Mouse (Mus musculus): Measurements from ENCODE around the gene Ecpas. TPM values are rescaled to one million over a fixed set of nuclear protein-coding genes. Genes with fewer than 3 reads are reported as not detected.
A peak's percentile ranks its signal among the peaks of the same experiment; 100 is the strongest.

Ecpas gene
- total RNA-seq, 4 experiments from 2014 or later = 142 to 177 (median 168) TPM

- peak; percentile 36 for DNase-seq
Measured at GRCm38 (mm10) chr4:58911069-58911830, 1.3 kb downstream of the Ecpas start.

- DNase-seq = no peak
Measured at GRCm38 (mm10) chr4:58910175-58911068, 2.1 kb downstream of the Ecpas start.

- DNase-seq = no peak
Measured at GRCm38 (mm10) chr4:58907453-58907852, 5.1 kb downstream of the Ecpas start.

- no peak for DNase-seq
Measured at GRCm38 (mm10) chr4:58898318-58898717, 14.2 kb downstream of the Ecpas start.

GRCm38 (mm10) chr4:58897436-58897835 lies 15.1 kb downstream of the Ecpas start:
- DNase-seq = no peak

GRCm38 (mm10) chr4:58894399-58894798 lies 18.1 kb downstream of the Ecpas start:
- no peak for DNase-seq

- no peak for DNase-seq
Measured at GRCm38 (mm10) chr4:58890035-58890782, 22.3 kb downstream of the Ecpas start.

GRCm38 (mm10) chr4:58888568-58888967 lies 24.0 kb downstream of the Ecpas start:
- no peak for DNase-seq

- DNase-seq = no peak
Measured at GRCm38 (mm10) chr4:58887626-58888025, 24.9 kb downstream of the Ecpas start.

- DNase-seq = no peak
Measured at GRCm38 (mm10) chr4:58886778-58887177, 25.8 kb downstream of the Ecpas start.

- no peak for DNase-seq
Measured at GRCm38 (mm10) chr4:58885341-58885740, 27.2 kb downstream of the Ecpas start.

GRCm38 (mm10) chr4:58883841-58884240 lies 28.7 kb downstream of the Ecpas start:
- no peak for DNase-seq

- DNase-seq = no peak
Measured at GRCm38 (mm10) chr4:58874373-58874772, 38.2 kb downstream of the Ecpas start.

- DNase-seq = peak; percentile 62
Measured at GRCm38 (mm10) chr4:58867242-58867641, 45.3 kb downstream of the Ecpas start.

- no peak for DNase-seq
Measured at GRCm38 (mm10) chr4:58832908-58833307, 79.6 kb downstream of the Ecpas start.

GRCm38 (mm10) chr4:58825921-58826320 lies 86.6 kb downstream of the Ecpas start:
- peak; percentile 47 for DNase-seq

- DNase-seq = no peak
Measured at GRCm38 (mm10) chr4:58787616-58788015, 124.9 kb downstream of the Ecpas start, which contains the start of gene Olfr267. TSS of gene Olfr267 (minus strand) at chr4:58787716.

- no peak for DNase-seq
Measured at GRCm38 (mm10) chr4:58786659-58787058, 125.9 kb downstream of the Ecpas start.

GRCm38 (mm10) chr4:58763417-58763816 lies 149.1 kb downstream of the Ecpas start:
- no peak for DNase-seq

- DNase-seq = no peak
Measured at GRCm38 (mm10) chr4:58749510-58749909, 163.0 kb downstream of the Ecpas start.

GRCm38 (mm10) chr4:58749101-58749500 lies 163.4 kb downstream of the Ecpas start:
- peak; percentile 9 for DNase-seq

Data from adrenal gland, adult 8-10 months (tissue).